Mouse (Mus musculus): ENCODE measurements around the gene Cdkn2a.

The Cdkn2a gene

DNA sequence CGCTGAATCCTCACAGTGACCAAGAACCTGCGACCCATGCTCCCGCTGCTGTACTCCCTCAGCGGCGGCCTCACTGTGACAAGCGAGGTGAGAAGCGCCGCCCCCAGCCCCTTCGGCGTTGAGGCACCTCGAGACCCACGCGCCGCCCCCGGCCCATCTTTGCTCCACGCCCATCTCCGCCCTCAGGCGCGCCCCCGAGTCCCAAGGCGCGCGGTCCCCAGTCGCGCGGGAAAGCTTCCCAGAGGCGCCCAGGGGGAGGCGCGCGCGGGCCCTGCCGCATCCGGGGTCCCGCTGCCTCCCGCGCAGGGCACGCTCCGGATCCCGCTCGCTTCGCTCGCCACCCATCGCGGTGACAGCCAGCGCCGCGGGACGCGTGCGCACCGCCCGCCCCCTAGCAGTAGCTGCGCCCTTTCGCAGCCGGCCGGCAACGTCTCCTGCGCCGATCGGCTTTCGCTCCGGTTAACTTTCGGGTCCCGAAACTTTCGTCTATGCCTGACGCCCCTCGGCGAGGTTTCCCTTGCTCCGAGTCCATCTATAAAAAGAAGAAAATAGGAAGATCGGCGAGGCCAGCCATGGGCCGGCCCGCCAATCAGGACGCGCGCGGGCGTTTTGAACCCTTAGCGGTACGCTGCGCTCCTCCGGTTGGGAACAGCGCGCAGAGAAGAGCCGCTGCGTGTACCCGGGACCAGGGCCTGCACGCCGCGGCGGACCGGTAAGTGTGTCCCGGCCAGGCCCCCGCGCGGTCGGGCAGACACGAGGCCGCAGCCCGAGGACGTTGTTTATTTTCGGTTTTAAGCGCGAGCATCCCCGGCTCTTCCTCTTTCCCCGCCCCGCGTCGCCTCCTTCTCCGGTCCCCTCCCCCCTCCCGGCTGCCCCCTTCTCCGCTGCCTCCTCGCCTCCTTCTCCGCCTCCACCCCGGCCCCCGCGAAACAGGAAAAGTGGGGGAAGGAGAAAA is at the start of gene Cdkn2a:
TSS of gene Cdkn2a (minus strand) at position 168 of the 955 bp plus-strand sequence.
- peak; percentile 84 to 95 for DNase-seq (ENCODE audit: inconsistent age in 2 of 2, low spot score in 1 of 2)

DNA sequence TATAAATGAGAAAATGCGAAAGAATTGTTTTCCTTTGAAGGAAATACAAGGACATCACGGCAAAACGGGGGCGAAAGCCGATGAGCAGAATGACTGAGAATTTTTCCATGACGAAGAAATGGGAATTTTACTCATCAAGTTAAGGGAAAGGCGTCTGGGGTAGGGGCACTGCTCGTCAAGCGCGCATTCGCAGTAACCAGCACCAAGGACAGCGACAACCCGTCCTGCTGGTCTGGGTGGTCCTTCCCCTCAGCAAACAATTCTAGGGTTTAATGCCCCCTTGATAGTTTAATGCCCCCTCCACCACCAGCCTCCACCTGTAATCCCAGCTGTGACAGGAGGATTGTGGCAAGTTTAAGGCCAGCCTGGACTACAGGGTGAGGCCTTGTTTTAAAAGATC is 19.0 kb upstream of the Cdkn2a start:
- peak in 1 of 2 experiments; percentile 49 for DNase-seq (ENCODE audit: inconsistent age in 2 of 2, low spot score in 1 of 2)

DNA sequence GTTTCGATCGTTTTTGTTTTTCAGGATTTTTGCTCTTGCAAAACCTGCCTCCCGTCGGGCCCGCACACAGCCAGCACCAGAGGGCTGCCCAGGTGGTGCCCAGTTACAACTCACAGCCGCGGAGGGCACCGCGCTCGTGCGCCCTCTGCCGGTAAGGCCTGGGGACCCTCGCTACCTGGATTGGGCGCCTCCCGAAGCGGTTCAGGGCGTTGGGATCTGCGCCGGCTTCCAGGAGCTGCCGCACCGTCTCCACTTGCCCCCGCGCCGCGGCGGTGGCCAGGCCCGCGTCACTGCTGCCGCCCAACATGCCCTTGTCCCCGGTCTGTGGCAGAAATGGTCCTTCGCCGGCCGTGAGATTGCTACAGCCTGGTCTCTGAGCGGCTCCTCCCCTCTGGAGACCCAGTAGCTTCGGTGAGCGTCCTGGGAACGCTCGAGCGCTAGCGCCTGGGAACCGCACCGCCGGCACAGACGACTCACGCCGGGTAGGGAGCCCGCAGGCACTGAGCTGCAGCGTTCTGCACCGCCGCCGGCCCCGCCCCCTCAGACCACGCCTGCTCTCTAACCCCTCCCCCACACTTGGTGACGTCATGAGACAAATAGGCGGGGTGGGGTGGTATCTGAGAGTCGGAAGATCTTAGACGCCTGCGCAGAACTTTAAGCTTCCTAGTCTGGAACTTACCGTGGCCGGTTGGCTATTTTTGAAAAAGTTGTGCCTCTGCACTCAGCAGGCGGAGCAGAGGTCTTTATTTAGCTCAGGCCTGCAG is 16.2 kb upstream of the Cdkn2a start, which contains the start of gene Cdkn2b:
TSS of gene Cdkn2b (minus strand) at position 549 of the 764 bp plus-strand sequence.
- peak; percentile 97 to 100 for DNase-seq (ENCODE audit: inconsistent age in 2 of 2, low spot score in 1 of 2)

DNA sequence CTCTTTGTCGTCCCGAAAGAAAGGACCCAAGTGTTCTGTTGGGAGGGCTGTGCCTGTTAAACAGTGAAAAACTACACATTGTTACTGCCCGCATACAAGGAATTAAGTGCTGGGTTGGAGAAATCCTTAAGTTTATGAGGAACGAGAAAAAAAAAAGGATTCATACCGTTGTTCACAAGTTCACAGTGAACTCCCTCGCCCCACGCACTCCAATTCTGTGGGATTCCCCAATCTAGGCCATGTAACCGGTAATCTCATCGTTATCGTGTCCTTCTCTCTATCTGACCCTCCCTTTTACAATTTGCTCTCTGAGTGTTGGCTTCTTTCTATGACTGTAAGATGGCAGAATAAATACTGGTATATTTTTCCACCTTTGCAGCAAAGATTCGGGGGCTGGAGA is 15.5 kb upstream of the Cdkn2a start:
- DNase-seq (ENCODE audit: inconsistent age in 2 of 2, low spot score in 1 of 2): no peak

DNA sequence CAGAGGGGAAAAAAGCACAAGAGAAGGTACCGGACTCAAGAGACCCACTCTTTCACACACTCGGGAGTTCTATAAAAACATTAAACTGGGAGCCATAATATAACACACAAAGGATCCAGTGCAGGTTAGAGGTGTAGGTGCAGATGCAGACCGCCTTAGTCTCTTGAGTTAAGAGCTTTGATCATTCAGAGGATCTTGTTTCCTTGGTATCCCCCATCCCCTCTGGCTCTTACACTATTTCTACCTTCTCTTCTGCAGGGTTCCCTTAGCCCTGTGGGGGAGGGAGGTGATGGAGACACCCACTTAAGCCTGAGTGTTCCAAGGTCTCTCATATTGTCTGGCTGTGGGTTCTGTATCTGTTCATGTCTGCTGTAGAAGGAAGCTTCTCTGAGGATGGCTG is 13.5 kb upstream of the Cdkn2a start:
- no peak for DNase-seq (ENCODE audit: inconsistent age in 2 of 2, low spot score in 1 of 2)

DNA sequence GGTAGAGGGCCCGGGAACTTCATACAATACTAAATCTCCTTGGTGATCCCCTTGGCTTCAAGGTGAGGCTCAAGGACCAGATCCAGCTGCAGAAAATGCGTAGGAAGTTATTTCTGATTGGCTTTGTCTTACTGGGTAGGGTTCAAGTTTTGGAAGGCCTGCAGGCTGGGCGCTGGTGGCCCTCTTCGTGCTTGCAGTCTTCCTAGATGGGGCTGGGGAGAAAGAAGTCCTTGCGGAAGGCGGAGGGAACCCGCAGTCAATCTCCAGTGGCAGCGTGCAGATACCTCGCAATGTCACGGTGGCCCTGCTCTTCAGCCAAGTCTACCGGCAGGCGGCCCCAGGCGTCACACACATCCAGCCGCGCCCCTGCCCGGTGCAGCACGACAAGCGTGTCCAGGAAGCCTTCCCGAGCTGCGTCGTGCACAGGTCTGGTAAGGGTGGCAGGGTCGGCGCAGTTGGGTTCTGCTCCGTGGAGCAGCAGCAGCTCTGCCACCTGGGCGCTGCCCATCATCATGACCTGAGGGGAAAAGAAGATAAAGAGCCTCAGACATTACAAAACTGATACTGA is 12.4 kb upstream of the Cdkn2a start:
- peak; percentile 16 to 56 for DNase-seq (ENCODE audit: inconsistent age in 2 of 2, low spot score in 1 of 2)

DNA sequence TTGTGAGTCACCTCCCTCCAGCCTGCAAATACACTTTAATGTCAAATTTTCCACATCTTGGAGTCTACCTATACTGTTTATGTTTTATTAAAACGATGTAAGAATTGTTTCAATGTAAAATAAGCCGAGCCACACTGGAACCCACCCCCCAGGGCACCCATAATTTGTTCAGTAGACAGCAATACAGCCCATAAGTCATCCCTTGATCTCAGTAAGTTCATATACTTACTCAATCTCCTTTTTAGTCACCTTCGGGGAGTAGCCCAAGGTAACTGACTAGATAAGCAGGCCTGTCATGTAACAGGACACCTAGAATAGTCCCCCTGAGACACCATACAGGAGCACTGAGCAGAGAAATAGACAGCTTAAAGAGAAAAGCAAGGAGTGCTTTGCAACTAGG is 11.2 kb upstream of the Cdkn2a start:
- no peak for DNase-seq (ENCODE audit: inconsistent age in 2 of 2, low spot score in 1 of 2)

DNA sequence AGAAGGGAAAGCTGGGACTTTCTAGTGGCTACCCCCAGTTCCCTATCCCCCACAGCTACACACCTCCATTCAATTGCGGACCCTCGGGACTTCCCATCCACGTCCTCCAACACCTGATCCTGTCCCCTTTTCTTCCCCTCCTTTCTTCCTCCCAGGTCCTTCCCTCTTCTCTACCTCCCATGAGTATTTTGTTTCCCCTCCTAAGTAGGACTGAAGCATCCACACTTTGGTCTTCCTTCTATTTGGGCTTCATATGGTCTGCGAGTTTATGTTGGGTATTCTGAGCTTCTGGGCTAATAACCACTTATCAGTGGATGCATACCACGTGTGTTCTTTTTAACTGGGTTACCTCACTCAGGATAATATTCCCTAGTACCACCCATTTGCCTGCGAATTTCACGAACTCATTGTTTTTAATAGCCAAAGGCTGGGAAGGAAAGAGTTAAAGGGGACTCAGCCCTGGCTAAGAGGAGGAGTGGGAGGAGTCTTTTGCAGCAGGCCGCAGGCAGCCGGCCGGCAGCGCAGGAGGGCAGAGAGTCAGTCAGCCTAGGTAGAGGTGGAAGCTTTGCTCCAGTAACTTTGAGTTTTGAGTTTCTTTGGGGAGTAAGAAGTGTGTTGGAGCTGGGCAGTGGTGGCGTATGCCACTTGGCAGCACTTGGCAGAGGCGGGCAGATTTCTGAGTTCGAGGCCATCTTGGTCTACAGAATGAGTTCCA is 9.0 kb upstream of the Cdkn2a start:
- DNase-seq (ENCODE audit: inconsistent age in 2 of 2, low spot score in 1 of 2): peak; percentile 25 to 66

DNA sequence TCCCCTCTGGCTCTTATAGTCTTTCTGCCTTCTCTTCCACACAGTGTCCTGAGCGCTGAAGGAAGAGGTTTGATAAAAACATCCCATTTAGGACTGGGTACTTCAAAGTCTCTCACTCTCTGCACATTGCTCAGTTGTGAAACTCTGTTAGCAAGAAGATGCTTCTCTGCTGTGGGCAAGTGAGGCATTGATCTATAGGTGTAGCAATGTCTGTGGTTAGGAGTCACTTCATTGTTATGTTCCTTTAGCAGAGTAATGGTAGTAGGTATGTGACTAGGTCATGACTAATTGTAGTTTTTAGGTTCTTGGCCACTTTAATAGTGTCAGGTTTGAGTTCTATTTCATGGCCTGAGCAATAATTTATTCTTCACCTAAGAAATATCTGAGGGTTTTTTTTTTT is 7.7 kb upstream of the Cdkn2a start:
- DNase-seq (ENCODE audit: inconsistent age in 2 of 2, low spot score in 1 of 2): no peak

DNA sequence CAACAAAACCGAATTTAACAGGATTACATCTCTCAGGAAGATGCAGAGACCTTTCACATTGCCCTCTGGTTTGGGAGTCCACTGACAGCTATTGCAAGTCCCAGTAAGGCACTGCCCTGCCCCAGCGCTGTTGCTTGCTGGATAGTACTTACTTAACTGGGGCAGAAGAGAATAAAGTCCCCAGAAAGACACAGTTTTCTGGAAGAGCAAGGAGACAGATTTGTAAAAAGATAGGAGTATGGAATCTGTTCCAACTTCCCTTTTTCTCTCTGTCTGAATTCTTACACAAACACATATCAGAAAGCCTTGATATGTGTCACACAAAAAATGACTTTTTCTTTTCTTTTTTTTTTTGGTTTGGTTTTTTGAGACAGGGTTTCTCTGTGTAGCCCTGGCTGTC is 5.3 kb upstream of the Cdkn2a start:
- no peak for DNase-seq (ENCODE audit: inconsistent age in 2 of 2, low spot score in 1 of 2)

DNA sequence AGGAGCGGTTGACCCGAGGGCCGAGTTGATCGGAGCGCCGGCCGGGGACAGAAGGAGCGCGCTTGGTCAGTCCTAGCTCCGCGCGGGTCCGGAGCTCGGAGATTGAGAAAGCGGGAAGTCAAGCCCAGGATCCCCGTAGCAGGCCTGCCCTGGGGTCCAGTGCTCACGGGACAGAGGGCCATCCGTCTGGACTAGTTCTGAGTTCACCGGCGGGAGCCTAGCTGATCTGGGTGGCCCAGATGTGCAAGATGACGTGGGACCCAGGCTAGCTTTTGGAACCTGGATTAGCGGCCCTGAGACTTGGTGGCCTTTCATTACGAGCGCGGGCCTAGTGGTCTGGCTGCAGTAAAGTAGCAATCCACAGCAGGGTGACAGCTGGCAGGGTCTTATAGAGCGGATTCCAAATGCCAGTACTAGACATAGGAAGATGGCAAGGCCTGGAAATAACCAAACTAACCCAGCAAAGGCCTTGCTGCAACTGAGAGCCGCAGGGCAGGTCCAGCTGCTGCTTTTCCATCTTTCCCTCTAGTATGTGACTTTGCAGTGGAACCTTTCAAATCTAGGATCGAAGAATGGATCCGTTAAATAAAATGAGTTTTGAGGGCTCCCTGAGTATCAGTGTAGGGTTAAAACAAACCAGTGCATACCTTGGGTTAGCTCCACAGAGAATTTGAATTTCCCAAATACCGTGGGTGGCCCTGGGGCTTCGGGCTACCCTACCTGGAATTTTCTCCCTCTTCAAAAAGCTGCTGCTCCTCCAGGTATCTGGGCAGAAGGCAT is 1.2 kb upstream of the Cdkn2a start:
- DNase-seq (ENCODE audit: inconsistent age in 2 of 2, low spot score in 1 of 2): no peak

DNA sequence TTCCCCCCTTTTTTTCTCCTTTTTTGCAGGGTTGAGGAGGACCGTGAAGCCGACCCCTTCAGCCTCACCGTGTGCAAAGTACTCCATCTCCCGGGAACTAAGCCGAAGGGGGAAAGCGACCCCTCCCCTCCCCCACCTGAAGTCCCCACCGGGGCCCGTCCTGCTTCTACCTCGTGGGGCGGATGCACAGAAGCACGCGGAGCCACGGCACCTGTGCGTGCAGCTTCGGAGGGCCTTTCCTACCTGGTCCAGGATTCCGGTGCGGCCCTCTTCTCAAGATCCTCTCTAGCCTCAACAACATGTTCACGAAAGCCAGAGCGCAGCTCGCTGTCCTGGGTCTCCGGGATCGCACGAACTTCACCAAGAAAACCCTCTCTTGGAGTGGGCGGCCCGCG is 365 bp downstream of the Cdkn2a start:
- DNase-seq (ENCODE audit: inconsistent age in 2 of 2, low spot score in 1 of 2): no peak

DNA sequence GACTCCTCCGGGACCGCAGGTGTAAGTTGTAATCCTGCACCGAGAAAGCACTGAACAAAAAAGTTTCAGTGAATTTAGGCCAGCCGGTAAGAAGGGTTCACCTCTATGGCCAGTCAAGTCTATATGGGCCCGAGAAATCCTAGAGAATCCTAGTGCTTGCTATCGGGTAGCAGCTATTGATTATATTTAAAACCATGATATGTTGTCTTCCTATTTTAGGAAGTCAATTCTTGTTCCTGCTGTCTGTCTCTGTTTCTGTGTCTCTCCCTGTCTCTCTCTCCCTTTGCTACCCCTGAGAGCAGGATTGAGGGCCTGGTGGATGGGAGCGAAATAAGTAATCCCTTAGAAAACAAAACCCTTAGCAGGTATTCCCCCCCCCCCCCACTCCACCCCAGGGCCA is 937 bp downstream of the Cdkn2a start:
- DNase-seq (ENCODE audit: inconsistent age in 2 of 2, low spot score in 1 of 2): no peak

DNA sequence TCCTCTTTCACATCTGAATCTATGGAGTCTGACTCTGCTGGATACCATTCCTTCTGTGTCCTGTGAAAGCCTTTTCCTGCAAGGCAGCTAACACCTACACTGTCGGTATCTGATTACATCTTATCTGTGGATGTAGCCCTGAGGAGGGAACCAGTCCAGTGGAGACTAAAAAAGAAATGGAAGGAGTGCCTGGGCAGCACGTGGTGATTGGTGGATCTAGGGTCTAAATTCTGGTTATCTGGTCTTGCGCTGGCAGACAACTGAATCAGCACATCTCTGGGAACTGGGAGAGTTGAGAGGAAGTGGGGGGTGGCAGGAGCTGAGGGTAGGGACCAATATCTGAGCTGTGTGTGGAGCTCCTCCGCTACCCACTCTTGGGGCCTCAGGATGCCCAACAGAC is 5.4 kb downstream of the Cdkn2a start:
- no peak for DNase-seq (ENCODE audit: inconsistent age in 2 of 2, low spot score in 1 of 2)

DNA sequence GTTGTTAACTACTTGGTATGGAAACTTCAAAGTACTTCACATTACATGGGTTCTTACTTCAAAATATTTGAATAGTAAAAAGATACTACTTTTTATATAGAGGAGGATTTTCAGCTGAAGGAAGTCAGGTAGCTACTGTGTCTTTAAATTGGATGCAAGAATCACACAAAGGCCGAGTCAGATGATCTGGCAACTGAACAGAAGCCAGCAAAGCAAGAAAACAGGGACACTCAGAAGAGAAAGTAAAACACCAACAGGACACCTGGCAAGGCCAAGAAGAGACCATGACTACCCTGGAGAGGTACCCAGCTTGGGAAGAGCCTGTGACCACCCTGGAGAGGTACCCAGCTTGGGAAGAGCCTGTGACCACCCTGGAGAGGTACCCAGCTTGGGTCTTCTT is 7.9 kb downstream of the Cdkn2a start:
- peak; percentile 29 to 68 for DNase-seq (ENCODE audit: inconsistent age in 2 of 2, low spot score in 1 of 2)

DNA sequence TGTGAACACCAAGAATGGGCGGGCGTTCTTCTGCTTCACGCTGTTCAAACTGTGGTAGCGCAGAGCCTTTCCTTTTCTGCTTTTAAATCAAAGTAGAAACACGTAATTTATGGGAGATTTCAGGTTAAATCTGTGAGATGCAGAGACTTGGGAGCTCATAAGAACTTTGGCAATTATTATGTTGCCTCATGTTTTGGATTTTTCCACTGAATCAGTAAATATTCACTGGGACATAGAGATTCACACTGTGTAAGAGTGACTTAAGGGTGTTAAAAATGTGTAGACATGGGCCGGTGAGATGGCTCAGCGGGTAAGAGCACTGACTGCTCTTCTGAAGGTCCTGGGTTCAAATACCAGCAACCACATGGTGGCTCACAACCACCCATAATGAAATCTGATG is 8.8 kb downstream of the Cdkn2a start:
- DNase-seq (ENCODE audit: inconsistent age in 2 of 2, low spot score in 1 of 2): no peak

DNA sequence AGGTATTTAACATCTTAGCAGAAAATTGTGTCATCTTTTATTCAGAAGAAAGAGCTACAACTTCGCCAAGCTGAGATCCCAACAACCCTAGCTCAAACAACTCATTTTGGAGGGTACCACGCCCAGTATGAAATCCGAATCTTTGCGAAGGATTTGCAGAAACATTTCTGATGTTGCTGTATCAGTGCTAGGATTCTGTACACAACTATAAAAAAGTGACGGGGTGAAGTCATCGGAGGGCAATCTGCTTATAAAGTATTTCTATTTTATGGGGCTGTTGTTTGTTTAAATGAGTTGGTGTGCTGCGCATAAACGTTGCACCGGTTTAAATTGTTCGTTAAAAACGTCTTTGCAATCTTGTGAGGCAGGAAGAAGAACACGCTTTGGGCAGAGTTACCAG is 11.8 kb downstream of the Cdkn2a start:
- no peak for DNase-seq (ENCODE audit: inconsistent age in 2 of 2, low spot score in 1 of 2)

DNA sequence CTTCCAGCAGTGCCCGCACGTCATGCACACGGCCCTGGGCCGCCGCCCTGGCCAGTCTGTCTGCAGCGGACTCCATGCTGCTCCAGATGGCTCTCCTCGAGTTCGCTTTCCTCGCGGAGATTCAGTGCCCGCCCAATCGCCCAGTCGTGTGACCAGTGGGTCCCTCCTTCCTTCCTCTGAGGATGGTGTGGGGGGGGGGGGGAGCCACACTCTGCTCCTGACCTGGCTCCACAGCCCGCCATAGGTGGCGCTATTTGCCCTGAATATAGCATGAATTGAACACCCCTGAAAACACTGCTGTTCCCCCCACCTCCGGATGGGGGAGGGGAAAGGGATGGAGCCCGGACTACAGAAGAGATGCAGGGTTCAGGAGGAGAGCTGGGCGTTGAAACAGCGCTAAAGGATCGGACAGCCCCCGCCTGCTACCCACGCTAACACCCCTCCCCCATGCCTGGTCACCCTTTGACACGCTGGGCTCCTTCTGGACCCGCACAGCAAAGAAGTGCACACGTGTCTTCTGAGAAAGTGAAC is 12.4 kb downstream of the Cdkn2a start:
- DNase-seq (ENCODE audit: inconsistent age in 2 of 2, low spot score in 1 of 2): peak; percentile 60 to 79

DNA sequence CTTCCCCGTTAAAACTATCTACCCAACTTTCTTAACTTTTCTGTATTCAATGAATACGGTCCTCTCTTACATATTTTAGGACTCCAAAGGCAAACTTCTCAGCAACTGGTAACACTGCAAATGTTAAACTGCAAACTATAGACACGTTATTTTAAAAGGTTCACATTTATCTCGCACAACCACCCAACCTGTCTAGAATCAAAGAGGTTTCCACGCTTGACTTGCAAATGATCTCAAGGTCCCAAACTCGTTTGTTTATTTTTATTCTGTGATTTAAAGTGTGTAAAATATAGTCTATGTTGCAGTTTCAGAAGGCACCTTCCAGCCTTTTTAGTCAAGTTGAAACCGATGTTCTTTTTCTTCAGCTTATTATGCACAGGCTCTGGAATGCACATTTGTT is 13.2 kb downstream of the Cdkn2a start:
- DNase-seq (ENCODE audit: inconsistent age in 2 of 2, low spot score in 1 of 2): peak in 1 of 2 experiments; percentile 42

DNA sequence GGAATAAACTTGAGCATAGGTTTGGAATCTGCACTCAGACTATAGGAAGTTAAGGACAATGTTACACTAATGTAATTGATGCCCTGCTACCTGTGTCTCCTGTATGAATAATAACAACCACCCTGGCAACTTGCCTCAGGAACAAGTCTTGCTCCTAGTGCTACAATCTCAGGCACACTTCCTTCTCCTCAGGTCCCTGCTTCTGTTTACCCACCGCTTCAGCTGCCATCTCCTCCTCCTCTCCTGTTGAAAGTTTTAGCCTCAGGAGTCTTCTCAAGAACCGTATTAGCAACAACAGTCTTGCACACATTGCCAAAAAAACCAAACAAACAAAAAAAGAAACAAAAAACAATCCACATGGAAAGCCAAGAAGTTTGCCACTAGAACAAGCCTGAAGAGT is 14.8 kb downstream of the Cdkn2a start:
- DNase-seq (ENCODE audit: inconsistent age in 2 of 2, low spot score in 1 of 2): no peak
